Mouse (Mus musculus) kidney, embryonic 15.5 days (tissue): ENCODE measurements around the gene Tpgs1. TPM values are rescaled to one million over a fixed set of nuclear protein-coding genes. Genes with fewer than 3 reads are reported as not detected.

Experiments used
- ATAC-seq: fragments of 200-750 bp; cut with Nextera tagmentation; replicated peaks from 2 replicates; pipeline ENCODE4 v1.8.0; 2017; ENCODE audit warnings: moderate TSS enrichment; ENCODE audit not compliant: low FRiP score
- H3K27ac ChIP-seq: fragments of 300-500 bp; sonication (generic); 2 replicates; pipeline ENCODE4 v1.5.1; 2015; ENCODE audit warnings: mild to moderate bottlenecking, inconsistent platforms
- H3K27me3 ChIP-seq: fragments of 300-500 bp; sonication (generic); 2 replicates; pipeline ENCODE4 v1.6.1; 2015; ENCODE audit warnings: inconsistent platforms
- H3K36me3 ChIP-seq: fragments of 300-500 bp; sonication (generic); 2 replicates; pipeline ENCODE4 v1.6.1; 2015; ENCODE audit warnings: inconsistent platforms
- H3K4me1 ChIP-seq: fragments of 300-500 bp; sonication (generic); 2 replicates; pipeline ENCODE4 v1.6.1; 2015; ENCODE audit warnings: inconsistent platforms
- H3K4me2 ChIP-seq: fragments of 300-500 bp; sonication (generic); 2 replicates; pipeline ENCODE4 v1.6.1; 2015; ENCODE audit warnings: moderate library complexity, mild to moderate bottlenecking, inconsistent platforms
- H3K4me3 ChIP-seq: fragments of 300-500 bp; sonication (generic); replicated peaks from 2 replicates; pipeline ENCODE4 v1.5.1; 2015; ENCODE audit warnings: mild to moderate bottlenecking, inconsistent platforms
- H3K9ac ChIP-seq: fragments of 300-500 bp; sonication (generic); 2 replicates; pipeline ENCODE4 v1.6.1; 2015; ENCODE audit warnings: mild to moderate bottlenecking, inconsistent platforms
- H3K9me3 ChIP-seq: fragments of 300-500 bp; sonication (generic); replicated peaks from 2 replicates; pipeline ENCODE4 v1.6.1; 2016; ENCODE audit warnings: inconsistent platforms
- WGBS: fragments of 180-500 bp; shearing (Covaris S2); methylation state at CpG from one replicate; pipeline ENCODE4 v1.1.7; 2015; ENCODE audit warnings: mixed read lengths; 5-methylcytosine and 5-hydroxymethylcytosine counted together
- polyA plus RNA-seq: library from polyadenylated mRNA; unstranded; fragments of >200 nt; fragmentation: Nextera tagmentation; extraction: Ambion mirVana; gene quantifications from 2 replicates; pipeline ENCODE4 v1.2.1, GENCODE M21; 2015

The Tpgs1 gene
- polyA plus RNA-seq, result 71.2 and 81.4 TPM in 2 replicates

DNA sequence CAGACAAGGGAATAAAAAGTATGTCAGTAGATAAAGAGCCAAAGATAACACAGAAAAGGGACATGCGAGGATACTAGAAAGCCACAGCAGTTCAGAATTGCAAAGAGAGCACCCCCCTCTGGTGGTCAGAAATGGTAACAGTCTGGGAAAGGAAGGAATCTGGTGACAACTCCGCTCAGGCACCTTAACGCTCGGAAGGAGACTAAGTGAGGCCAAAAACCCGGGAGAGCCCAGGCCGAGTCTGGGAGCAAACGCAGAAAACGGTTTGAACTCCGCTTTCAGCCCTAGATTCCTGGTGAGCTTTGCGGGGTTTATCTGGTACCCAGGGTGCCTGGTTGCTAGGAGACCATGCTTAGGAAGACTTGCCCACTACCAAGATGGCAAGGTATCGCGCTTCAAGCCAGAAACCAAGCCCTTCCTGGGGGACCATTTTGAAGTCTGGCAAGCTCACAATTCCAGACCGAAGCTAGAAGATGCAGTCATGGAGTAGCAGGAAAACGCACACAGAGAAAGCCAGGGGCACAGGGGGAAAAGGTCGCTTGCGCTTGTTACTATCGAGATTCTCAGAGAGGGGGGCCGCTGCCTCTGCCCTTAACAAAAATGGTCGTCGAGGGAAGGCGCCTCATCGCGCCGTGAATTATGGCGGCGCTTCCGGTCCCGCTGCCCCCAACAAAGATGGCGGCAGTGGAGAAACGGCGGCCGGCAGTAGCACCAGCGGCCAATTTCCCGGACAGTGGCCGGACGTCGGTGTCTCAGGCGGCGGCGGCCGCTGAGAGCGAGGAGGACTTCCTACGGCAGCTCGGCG, at the start of gene Tpgs1:
Tpgs1 (plus strand) TSS at position 599 of the 805 bp plus-strand sequence.
- H3K4me3 ChIP-seq, result peak within 1 kb of the TSS; percentile 99
- under 1% methylated on average over 45 of the region's 45 CpGs for WGBS

DNA sequence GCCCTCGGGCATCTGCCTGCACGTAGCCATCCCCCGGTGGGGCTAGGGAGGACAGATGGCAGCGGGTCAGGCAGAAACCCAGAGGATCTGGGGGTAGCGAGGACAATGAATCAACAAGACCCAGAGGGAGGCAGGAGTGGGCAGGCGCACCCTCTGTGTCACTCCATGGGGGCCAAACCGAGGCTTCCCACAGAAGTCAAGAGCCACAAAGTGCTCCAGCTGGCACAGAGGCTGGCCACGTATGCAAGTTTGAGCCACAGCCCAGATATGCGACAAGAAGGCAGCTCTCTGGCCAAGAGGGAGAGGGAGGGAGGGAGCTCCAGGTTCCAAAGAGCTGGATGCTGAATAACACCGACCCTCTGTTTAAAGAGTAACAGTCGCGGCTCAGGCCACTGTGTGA, 45.2 kb upstream of the Tpgs1 start:
- WGBS, result 70% methylated on average over 12 of the region's 12 CpGs
- Histone ChIP-seq H3K4me1 (0 out of 2 replicates have a peak, but pooled peaks cover 2% of the 10 kb centered on the region), H3K36me3 (no peaks in the 10 kb centered on the region), H3K9me3 (no peaks in the 10 kb centered on the region), H3K4me2 (no peak overlapping the region), H3K27me3 (no peaks in the 10 kb centered on the region), H3K27ac (no peak overlapping the region), H3K9ac (no peak overlapping the region), H3K4me3 (no peak overlapping the region)
- no peak for ATAC-seq

More for the DNA sequence above, at the start of gene Tpgs1:
- Histone ChIP-seq H3K27ac (peak within 1 kb of the TSS; percentile 97), H3K4me1 (peaks cover 36% of the 10 kb centered on the region), H3K36me3 (peaks cover 10% of the 10 kb centered on the region), H3K27me3 (no peaks in the 10 kb centered on the region), H3K4me2 (peak within 1 kb of the TSS; percentile 79), H3K9ac (peak within 1 kb of the TSS; percentile 86), H3K9me3 (no peaks in the 10 kb centered on the region)
- ATAC-seq, result peak; percentile 63

DNA sequence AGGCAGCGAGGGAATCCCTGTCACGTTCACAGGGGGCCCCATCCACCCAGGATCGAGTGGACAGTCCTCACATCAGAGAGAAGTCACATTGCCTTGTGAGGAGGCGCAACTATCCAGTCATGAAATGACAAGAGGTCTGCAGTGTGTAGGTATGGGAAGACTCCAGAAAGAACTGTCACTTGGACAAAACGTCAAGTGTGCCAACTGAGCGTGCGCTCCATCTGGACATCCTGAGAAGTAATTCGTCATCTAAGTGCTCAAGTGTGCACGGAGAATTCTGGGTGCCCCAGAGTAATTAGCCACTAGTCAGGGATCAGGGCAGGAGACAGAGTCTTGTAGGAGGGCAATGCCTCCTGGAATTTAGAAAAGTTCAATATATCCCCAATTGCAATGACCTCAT, 43.8 kb upstream of the Tpgs1 start:
- ATAC-seq, result no peak
- 0 out of 2 replicates have a peak, but pooled peaks cover 2% of the 10 kb centered on the region for H3K4me1 ChIP-seq
- H3K27ac ChIP-seq, result no peak overlapping the region
- H3K4me2 ChIP-seq, result no peak overlapping the region
- H3K4me3 ChIP-seq, result no peak overlapping the region
- no peaks in the 10 kb centered on the region for H3K36me3 ChIP-seq
- H3K27me3 ChIP-seq, result no peaks in the 10 kb centered on the region
- H3K9ac ChIP-seq, result no peak overlapping the region
- WGBS, result 74% methylated on average over 9 of the region's 9 CpGs
- no peaks in the 10 kb centered on the region for H3K9me3 ChIP-seq

DNA sequence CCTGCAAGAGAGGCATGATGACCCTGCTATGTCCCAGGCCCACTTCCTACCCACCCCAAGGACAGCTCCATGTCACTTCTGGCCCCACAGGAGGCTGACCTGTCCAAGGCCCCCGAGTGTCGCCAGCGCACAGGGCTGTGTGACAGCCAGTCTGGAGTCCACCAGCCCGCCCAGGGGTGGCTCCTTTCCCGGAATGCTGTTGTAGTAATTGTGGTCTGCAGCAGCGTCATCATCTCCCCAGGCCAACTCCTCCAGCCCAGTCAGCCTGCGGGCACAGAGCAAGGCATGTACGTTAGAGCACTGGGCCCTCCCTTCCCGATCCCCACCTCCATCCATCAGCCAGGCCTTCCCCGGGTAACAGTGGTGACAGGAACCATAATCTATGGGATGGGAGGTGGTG, 43.0 kb upstream of the Tpgs1 start:
- H3K9me3 ChIP-seq, result no peaks in the 10 kb centered on the region
- no peak for ATAC-seq
- H3K27me3 ChIP-seq, result no peaks in the 10 kb centered on the region
- no peaks in the 10 kb centered on the region for H3K4me1 ChIP-seq
- H3K9ac ChIP-seq, result no peak overlapping the region
- H3K4me2 ChIP-seq, result no peak overlapping the region
- H3K27ac ChIP-seq, result no peak overlapping the region
- H3K4me3 ChIP-seq, result no peak overlapping the region
- H3K36me3 ChIP-seq, result no peaks in the 10 kb centered on the region
- 76% methylated on average over 10 of the region's 10 CpGs for WGBS

DNA sequence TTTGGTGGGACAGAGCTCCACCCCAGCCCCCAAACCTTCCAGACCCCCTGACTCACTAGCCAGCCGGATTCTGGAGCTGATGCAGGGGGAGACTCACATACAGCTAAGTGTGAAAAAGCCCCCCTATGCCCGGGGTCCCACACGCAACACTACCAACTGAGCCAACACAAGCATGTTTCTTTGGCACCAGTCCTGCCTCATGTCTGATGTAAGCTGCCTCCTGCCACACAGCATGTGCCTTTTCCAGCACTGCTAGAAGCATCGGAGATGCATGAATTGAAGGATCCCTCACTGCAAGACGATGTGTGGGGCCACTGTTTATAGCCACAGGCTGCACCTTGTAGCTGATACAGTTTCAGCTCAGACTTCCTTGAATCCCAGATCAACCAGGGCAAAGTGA, 40.8 kb upstream of the Tpgs1 start:
- Histone ChIP-seq H3K4me1 (peaks cover 7% of the 10 kb centered on the region), H3K9me3 (no peaks in the 10 kb centered on the region), H3K9ac (no peak overlapping the region), H3K4me3 (no peak overlapping the region), H3K27me3 (no peaks in the 10 kb centered on the region), H3K36me3 (no peaks in the 10 kb centered on the region), H3K27ac (no peak overlapping the region), H3K4me2 (no peak overlapping the region)
- ATAC-seq, result no peak
- WGBS, result 87% methylated on average over 5 of the region's 5 CpGs

DNA sequence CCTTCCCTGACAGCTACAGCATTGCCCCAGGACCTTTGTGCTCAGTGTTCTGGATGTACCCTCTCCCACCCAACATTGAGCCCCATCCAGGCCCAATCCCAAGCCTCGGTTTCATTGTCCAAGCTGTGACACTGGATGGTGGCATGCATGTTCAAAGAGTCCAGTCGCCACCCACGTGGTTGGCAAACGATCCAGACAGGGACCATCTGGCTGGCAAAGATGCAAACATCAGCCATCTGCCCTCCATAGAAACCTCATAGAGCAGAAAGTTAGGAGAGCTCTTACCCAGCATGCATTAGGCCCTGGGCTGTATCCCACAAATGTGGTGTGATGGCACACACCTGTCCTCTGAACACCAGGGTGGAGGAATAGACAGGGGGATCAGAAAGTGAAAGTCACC, 37.7 kb upstream of the Tpgs1 start:
- H3K4me1 ChIP-seq, result peaks cover 21% of the 10 kb centered on the region

DNA sequence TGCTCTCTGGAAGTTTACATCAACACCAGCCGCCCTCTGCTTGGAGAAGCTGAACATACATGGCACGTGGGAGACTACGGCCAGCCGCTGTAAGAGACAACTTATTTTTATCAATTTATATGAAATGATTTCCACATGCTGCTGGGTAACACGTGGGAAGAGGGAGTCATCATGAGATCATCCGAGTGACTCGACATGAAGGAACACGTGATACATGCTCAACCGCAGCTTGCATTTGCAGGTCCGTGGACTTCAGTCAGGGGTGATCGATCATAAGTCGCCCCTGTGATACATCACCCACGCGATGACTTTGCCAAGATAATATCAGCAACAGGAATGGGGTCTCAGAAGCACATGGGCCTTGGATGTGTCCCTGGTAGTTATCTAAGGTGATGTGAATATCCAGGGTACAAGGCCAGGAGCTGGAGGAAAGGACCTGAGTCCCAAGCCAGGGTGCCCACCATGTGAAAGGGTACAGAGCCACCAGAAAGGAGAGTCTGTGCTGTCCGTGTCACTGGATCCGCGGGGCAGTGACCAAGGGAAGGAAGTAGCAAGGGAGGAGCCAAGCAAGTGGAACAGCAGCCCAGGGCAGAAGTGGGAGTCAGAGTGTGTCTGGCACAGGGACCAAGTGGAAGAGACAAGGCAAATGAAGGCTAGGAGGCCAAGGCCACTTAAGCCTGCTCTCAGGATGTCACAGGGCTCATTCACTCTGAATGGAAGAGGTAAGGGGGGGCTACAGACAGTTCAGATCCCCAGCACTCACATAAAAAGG, 36.0 kb upstream of the Tpgs1 start:
- 54% methylated on average over 17 of the region's 17 CpGs for WGBS
- 0 out of 2 replicates have a peak, but pooled peaks have one; percentile 12 for ATAC-seq
- H3K27ac ChIP-seq, result peak overlapping the region; percentile 57

More for the DNA sequence above, 37.7 kb upstream of the Tpgs1 start:
- Histone ChIP-seq H3K9me3 (no peaks in the 10 kb centered on the region), H3K36me3 (no peaks in the 10 kb centered on the region), H3K4me3 (no peak overlapping the region), H3K9ac (no peak overlapping the region), H3K27ac (no peak overlapping the region), H3K4me2 (no peak overlapping the region), H3K27me3 (no peaks in the 10 kb centered on the region)
- ATAC-seq, result no peak
- 69% methylated on average over 4 of the region's 4 CpGs for WGBS

DNA sequence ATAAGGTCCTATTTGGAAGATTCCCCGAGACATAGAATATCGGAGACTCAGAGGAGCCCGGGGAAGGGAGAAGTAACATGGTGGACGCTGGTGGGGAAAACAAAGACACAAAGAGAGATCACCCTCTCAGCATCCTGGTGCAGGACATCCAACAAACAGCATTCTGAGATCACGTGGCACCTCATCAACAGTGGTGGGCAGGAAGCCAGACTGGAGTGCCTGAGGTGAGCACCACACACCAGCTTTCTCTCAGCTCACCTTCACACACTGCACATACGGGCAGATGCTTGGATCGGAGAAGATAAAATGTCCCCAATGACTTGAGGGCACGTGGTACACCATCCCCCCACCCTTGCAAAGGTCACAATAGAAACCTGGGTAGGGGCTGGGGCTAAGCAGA, 32.9 kb upstream of the Tpgs1 start:
- H3K27me3 ChIP-seq, result peaks cover 25% of the 10 kb centered on the region
- ATAC-seq, result no peak
- H3K9me3 ChIP-seq, result no peaks in the 10 kb centered on the region
- peak overlapping the region; percentile 89; the same call in 1 of the 2 replicates for H3K4me2 ChIP-seq
- H3K9ac ChIP-seq, result no peak overlapping the region
- WGBS, result 81% methylated on average over 8 of the region's 8 CpGs
- H3K4me3 ChIP-seq, result no peak overlapping the region
- peaks cover 50% of the 10 kb centered on the region for H3K4me1 ChIP-seq
- no peak overlapping the region for H3K27ac ChIP-seq
- H3K36me3 ChIP-seq, result no peaks in the 10 kb centered on the region

More for the DNA sequence above, 36.0 kb upstream of the Tpgs1 start:
- H3K4me1 ChIP-seq, result peaks cover 36% of the 10 kb centered on the region
- no peaks in the 10 kb centered on the region for H3K9me3 ChIP-seq
- H3K4me3 ChIP-seq, result no peak overlapping the region
- no peaks in the 10 kb centered on the region for H3K36me3 ChIP-seq
- H3K9ac ChIP-seq, result 0 out of 2 replicates have a peak overlapping the region, but pooled peaks have one; percentile 5
- H3K4me2 ChIP-seq, result 0 out of 2 replicates have a peak overlapping the region, but pooled peaks have one; percentile 9
- peaks cover 4% of the 10 kb centered on the region; the same call in 1 of the 2 replicates for H3K27me3 ChIP-seq

DNA sequence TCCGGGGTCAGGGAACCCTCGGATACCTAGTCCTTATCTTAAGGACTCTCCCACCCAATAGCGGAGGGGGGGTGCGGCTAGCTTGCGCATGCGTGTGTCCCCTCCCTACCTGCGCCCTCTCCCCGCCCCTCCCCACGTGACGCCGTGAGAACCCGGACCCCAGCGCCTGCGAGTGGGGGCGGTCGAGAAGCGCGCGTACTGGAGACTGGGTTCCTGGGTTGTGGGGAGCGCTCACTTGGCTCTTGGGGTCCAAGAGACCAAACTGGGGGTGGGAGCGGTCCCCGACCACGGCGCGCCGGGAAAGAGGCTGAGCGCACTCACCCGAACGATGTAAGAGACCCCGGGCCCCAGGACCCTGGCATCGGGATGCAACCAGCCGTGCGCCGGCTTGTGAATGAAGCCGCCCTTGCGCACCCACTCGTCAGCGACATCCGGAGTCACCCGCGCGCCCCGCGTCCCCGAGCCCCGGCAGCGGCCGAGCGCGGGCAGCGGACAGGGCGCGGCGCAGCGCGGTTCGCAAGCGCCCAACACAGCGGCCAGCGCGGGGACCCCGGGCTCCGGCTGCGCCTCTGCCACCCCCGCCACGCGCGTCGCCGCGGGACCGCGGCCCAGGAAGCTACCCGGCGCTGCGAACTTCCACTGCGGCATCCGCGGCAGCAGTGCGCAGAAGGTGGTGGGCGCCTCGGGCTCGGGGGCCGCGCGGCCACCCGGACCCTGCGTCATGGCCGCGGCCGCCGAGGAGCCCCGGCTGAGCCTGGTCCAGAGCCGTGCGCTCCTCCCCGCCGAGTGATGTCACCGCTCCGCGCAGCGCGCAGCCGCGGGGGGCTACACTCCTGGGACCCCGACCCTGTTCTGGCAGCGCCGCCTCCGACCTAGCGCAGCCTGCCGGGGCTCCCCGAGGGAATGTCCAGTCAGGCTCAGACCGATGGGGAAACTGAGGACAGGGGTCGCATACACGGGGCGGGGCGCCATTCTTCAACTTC, 31.8 kb upstream of the Tpgs1 start, which contains the start of gene Shc2:
Shc2 (minus strand) TSS at position 791 of the 983 bp plus-strand sequence.
- Histone ChIP-seq H3K4me2 (peak within 1 kb of the TSS; percentile 89), H3K4me1 (peaks cover 50% of the 10 kb centered on the region), H3K36me3 (no peaks in the 10 kb centered on the region), H3K9me3 (no peaks in the 10 kb centered on the region), H3K9ac (peak within 1 kb of the TSS; percentile 74), H3K27ac (peak within 1 kb of the TSS; percentile 69), H3K27me3 (peaks cover 25% of the 10 kb centered on the region), H3K4me3 (peak within 1 kb of the TSS; percentile 77)
- under 1% methylated on average over 105 of the region's 116 CpGs for WGBS
- peak; percentile 79 for ATAC-seq

DNA sequence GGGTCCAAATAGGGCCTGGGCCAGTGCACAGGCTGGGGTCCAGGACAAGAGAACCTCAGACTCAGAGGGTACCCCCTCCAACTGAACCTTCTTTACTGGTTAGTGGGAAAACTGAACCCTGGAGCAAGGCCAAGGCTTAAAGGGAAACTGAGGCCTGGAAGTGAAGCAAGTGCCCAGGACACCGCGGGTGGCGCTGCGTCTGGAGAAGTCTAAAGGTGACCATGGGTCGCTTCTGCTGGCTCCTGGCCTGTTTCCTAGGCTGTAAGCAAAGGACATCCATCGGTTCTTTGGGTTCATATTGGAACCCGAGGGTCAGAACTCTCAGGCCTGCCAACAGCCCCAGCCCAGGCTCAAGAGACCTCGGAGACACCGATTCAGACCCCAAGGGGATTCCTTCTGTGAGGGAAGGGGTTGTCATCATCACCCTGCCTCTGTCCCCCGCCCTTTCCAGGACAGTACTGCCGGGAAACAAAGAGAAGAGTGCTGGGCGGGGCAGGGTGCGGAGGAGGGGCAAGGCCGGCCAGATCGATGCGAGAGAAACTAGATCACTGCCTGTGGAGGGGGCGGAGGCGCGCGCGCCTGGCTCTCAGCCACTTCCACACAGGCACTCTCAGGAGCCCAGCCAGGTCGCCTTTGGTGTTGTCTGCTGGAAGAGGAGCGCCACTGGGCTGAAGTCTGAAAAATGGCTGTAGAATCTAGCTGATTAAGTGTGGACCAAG, 30.5 kb upstream of the Tpgs1 start:
- Histone ChIP-seq H3K36me3 (no peaks in the 10 kb centered on the region), H3K9ac (0 out of 2 replicates have a peak overlapping the region, but pooled peaks have one; percentile 26), H3K9me3 (no peaks in the 10 kb centered on the region), H3K4me1 (peaks cover 40% of the 10 kb centered on the region), H3K4me3 (peak overlapping the region; percentile 77), H3K27me3 (peaks cover 25% of the 10 kb centered on the region), H3K4me2 (peak overlapping the region; percentile 89), H3K27ac (0 out of 2 replicates have a peak overlapping the region, but pooled peaks have one; percentile 14)
- WGBS, result 7% methylated on average over 23 of the region's 23 CpGs
- peak; percentile 50 for ATAC-seq
